Mouse (Mus musculus): ENCODE data around the gene Gm20388. TPM values are rescaled to one million over a fixed set of nuclear protein-coding genes. Genes with fewer than 3 reads are reported as not detected.

Gene Gm20388
- total and polyA plus RNA-seq, 3 experiments, result 0.02 to 0.05 TPM; not detected in 1

GRCm38 (mm10) chr8:122652643-122653042 is 2742.0 kb downstream of the Gm20388 start:
- no peak overlapping the region for H3K4me3 ChIP-seq (ENCODE audit: low read depth, low read length)
- H3K9me3 ChIP-seq (replicated peaks), result no peaks in the 10 kb centered on the region
- DNase-seq (ENCODE audit: low spot score) (no peak), ATAC-seq (ENCODE audit: extremely low read depth, insufficient number of reproducible peaks, low FRiP score, poor library complexity, severe bottlenecking) (no peak)
- no peak for TF ChIP-seq TAL1 (conservative IDR thresholded peaks at IDR 0.05; ENCODE audit: low read depth, low read length)
- TF ChIP-seq CTCF (IDR thresholded peaks at IDR 0.05; ENCODE audit: low read depth, low read length), result no peak
- TF ChIP-seq POLR2AphosphoS5 (IDR thresholded peaks at IDR 0.05; ENCODE audit: insufficient replicate concordance, low read depth, low read length), result no peak
- no peak for TF ChIP-seq GATA2 (IDR thresholded peaks at IDR 0.05; ENCODE audit: borderline replicate concordance, low read depth, low read length)
- TF ChIP-seq GATA1 (IDR thresholded peaks at IDR 0.05; ENCODE audit: borderline replicate concordance, low read length), result no peak
- H3K36me3 ChIP-seq (replicated peaks), result peaks cover 100% of the 10 kb centered on the region
- no peaks in the 10 kb centered on the region for H3K27me3 ChIP-seq (ENCODE audit: insufficient read depth, low read length)
- peaks cover 89% of the 10 kb centered on the region for H3K4me1 ChIP-seq (ENCODE audit: insufficient read depth, low read depth, low read length)

- Histone ChIP-seq H3K9me3 (replicated peaks) (no peaks in the 10 kb centered on the region), H3K27me3 (ENCODE audit: insufficient read depth, low read length) (no peaks in the 10 kb centered on the region), H3K4me3 (ENCODE audit: low read depth, low read length) (no peak overlapping the region), H3K36me3 (replicated peaks) (peaks cover 100% of the 10 kb centered on the region), H3K4me1 (ENCODE audit: insufficient read depth, low read depth, low read length) (peaks cover 95% of the 10 kb centered on the region)
- ATAC-seq (ENCODE audit: extremely low read depth, insufficient number of reproducible peaks, low FRiP score, poor library complexity, severe bottlenecking), result no peak
- no peak for TF ChIP-seq TAL1 (conservative IDR thresholded peaks at IDR 0.05; ENCODE audit: low read depth, low read length)
- no peak for TF ChIP-seq POLR2AphosphoS5 (IDR thresholded peaks at IDR 0.05; ENCODE audit: insufficient replicate concordance, low read depth, low read length)
- no peak for TF ChIP-seq GATA1 (IDR thresholded peaks at IDR 0.05; ENCODE audit: borderline replicate concordance, low read length)
- no peak for TF ChIP-seq CTCF (IDR thresholded peaks at IDR 0.05; ENCODE audit: low read depth, low read length)
- no peak for TF ChIP-seq GATA2 (IDR thresholded peaks at IDR 0.05; ENCODE audit: borderline replicate concordance, low read depth, low read length)
- no peak for DNase-seq (ENCODE audit: low spot score)
Observed at GRCm38 (mm10) chr8:122654768-122655167, 2744.1 kb downstream of the Gm20388 start.

DNA sequence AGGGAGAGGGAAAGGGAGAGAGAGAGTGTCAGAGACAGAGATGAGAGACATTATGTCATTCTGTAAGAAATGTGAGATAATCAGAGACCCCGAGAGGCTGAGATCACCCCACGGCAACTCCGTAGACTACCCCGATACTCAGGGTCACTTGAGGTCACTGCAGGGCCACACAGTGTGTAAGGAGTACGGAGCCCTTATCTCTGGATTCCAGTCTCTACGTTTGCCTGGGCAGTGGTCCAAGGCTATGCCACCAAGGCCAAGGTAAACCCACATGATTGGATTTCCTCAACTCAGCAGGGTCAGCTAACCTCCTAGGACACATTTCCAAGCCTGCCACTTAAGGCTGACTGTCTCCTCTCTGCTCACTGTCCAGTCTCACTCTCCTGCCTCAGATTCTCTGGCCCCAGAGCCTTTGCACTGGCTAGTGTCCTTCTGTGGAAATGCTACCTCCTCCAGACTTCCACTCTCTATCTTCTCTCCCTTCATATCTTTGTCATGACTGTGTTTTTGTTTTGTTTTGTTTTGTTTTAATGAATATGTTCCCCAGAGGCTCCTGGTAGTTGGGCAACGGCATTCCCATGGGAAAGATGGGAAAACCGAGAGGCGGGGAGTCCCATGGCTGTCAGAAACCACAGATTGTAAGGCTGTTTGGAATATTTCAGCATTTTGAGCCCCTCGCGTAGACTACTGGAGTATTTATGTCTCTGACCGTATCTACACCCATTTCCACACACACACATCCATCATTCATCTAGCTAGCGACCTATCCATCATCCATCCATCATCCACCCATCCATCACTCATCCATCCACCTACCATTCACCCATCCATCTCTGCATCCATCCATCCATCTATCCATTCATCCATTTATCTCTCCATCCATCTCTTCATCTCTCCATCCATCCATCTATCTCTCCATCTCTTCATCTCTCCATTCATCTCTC is 2745.7 kb downstream of the Gm20388 start:
- Histone ChIP-seq H3K4me1 (ENCODE audit: insufficient read depth, low read depth, low read length) (peaks cover 98% of the 10 kb centered on the region), H3K27me3 (ENCODE audit: insufficient read depth, low read length) (no peaks in the 10 kb centered on the region), H3K9me3 (replicated peaks) (no peaks in the 10 kb centered on the region), H3K36me3 (replicated peaks) (peaks cover 99% of the 10 kb centered on the region), H3K4me3 (ENCODE audit: low read depth, low read length) (0 out of 2 replicates have a peak overlapping the region, but pooled peaks have one; percentile 4)
- ATAC-seq (ENCODE audit: extremely low read depth, insufficient number of reproducible peaks, low FRiP score, poor library complexity, severe bottlenecking) (peak; percentile 19; the same call in 1 of the 2 replicates), DNase-seq (ENCODE audit: low spot score) (no peak)
- TF ChIP-seq GATA1 (IDR thresholded peaks at IDR 0.05; ENCODE audit: borderline replicate concordance, low read length), result no peak
- 0 out of 2 replicates have a peak, but pooled peaks have one; percentile 13 for TF ChIP-seq TAL1 (conservative IDR thresholded peaks at IDR 0.05; ENCODE audit: low read depth, low read length)

DNA sequence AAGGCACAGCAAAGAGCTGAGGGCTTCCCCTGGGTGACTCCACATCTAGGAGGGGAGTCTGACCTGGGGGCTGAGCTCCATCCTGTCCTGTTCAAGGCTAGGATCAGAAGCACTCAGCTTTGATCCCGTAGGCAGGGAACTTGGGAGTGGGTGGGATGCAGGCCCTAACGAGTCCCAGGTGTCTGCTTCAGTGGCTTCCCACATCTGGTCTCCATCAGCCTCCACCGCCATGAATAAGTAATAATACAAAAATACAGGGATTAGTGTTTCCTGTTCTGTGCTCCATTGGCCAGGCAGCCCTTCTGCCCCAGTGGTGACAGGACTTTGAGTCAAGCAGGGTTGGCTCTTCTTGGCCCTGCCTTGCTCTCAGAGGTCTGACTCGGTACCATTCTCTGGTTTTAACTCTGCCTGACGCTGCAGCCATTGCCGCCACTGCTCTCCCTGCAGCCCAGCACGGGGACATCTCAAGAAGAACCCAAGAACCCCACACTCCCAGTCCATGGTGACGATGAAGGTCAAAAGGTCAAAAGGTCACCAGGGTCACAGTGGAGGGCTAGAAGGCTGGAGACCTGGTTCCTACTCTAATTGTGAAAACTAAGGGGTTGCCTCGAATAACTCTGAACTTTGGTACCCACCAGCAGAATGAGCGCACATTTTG is 2747.6 kb downstream of the Gm20388 start:
- no peak for TF ChIP-seq TAL1 (conservative IDR thresholded peaks at IDR 0.05; ENCODE audit: low read depth, low read length)
- TF ChIP-seq POLR2AphosphoS5 (IDR thresholded peaks at IDR 0.05; ENCODE audit: insufficient replicate concordance, low read depth, low read length), result no peak
- TF ChIP-seq GATA2 (IDR thresholded peaks at IDR 0.05; ENCODE audit: borderline replicate concordance, low read depth, low read length), result no peak
- no peak for TF ChIP-seq CTCF (IDR thresholded peaks at IDR 0.05; ENCODE audit: low read depth, low read length)
- no peak overlapping the region for H3K4me3 ChIP-seq (ENCODE audit: low read depth, low read length)
- DNase-seq (ENCODE audit: low spot score) (no peak), ATAC-seq (ENCODE audit: extremely low read depth, insufficient number of reproducible peaks, low FRiP score, poor library complexity, severe bottlenecking) (no peak)
- H3K9me3 ChIP-seq (replicated peaks), result no peaks in the 10 kb centered on the region
- peaks cover 98% of the 10 kb centered on the region for H3K4me1 ChIP-seq (ENCODE audit: insufficient read depth, low read depth, low read length)
- H3K36me3 ChIP-seq (replicated peaks), result peaks cover 99% of the 10 kb centered on the region
- H3K27me3 ChIP-seq (ENCODE audit: insufficient read depth, low read length), result no peaks in the 10 kb centered on the region

GRCm38 (mm10) chr8:122658807-122659160 is 2748.1 kb downstream of the Gm20388 start:
- no peak overlapping the region for H3K4me3 ChIP-seq (ENCODE audit: low read depth, low read length)
- peaks cover 99% of the 10 kb centered on the region for H3K36me3 ChIP-seq (replicated peaks)
- no peaks in the 10 kb centered on the region for H3K9me3 ChIP-seq (replicated peaks)
- H3K27me3 ChIP-seq (ENCODE audit: insufficient read depth, low read length), result no peaks in the 10 kb centered on the region
- H3K4me1 ChIP-seq (ENCODE audit: insufficient read depth, low read depth, low read length), result peaks cover 98% of the 10 kb centered on the region
- no peak for TF ChIP-seq POLR2AphosphoS5 (IDR thresholded peaks at IDR 0.05; ENCODE audit: insufficient replicate concordance, low read depth, low read length)
- TF ChIP-seq TAL1 (conservative IDR thresholded peaks at IDR 0.05; ENCODE audit: low read depth, low read length), result no peak
- no peak for TF ChIP-seq CTCF (IDR thresholded peaks at IDR 0.05; ENCODE audit: low read depth, low read length)
- TF ChIP-seq GATA2 (IDR thresholded peaks at IDR 0.05; ENCODE audit: borderline replicate concordance, low read depth, low read length), result no peak
- TF ChIP-seq GATA1 (IDR thresholded peaks at IDR 0.05; ENCODE audit: borderline replicate concordance, low read length), result no peak
- DNase-seq (ENCODE audit: low spot score), result no peak
- no peak for ATAC-seq (ENCODE audit: extremely low read depth, insufficient number of reproducible peaks, low FRiP score, poor library complexity, severe bottlenecking)

DNA sequence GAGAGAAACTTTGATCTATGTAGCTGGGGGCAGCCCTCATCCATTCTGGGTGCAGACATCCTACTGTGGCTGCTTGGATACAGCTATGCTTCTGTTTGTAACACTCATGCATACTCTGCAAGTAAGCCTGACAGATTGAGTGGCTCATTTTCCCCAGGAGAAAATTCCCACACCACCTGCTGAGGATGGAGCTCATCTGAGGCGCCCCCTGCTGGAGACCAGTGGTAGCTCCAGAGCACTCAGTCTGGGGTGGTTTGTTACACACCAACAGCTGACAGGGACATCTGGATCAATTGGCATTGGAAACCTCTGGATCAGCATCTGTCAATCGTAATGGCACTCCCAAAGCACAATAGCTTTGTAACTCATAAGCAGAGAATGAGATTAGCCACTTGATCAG is 2749.4 kb downstream of the Gm20388 start:
- ATAC-seq (ENCODE audit: extremely low read depth, insufficient number of reproducible peaks, low FRiP score, poor library complexity, severe bottlenecking) (no peak), DNase-seq (ENCODE audit: low spot score) (no peak)
- Histone ChIP-seq H3K27me3 (ENCODE audit: insufficient read depth, low read length) (no peaks in the 10 kb centered on the region), H3K4me3 (ENCODE audit: low read depth, low read length) (no peak overlapping the region), H3K4me1 (ENCODE audit: insufficient read depth, low read depth, low read length) (peaks cover 98% of the 10 kb centered on the region), H3K9me3 (replicated peaks) (no peaks in the 10 kb centered on the region), H3K36me3 (replicated peaks) (peaks cover 99% of the 10 kb centered on the region)
- TF ChIP-seq POLR2AphosphoS5 (IDR thresholded peaks at IDR 0.05; ENCODE audit: insufficient replicate concordance, low read depth, low read length) (no peak), GATA1 (IDR thresholded peaks at IDR 0.05; ENCODE audit: borderline replicate concordance, low read length) (no peak), TAL1 (conservative IDR thresholded peaks at IDR 0.05; ENCODE audit: low read depth, low read length) (no peak), GATA2 (IDR thresholded peaks at IDR 0.05; ENCODE audit: borderline replicate concordance, low read depth, low read length) (no peak), CTCF (IDR thresholded peaks at IDR 0.05; ENCODE audit: low read depth, low read length) (peak; percentile 61)

Data from G1E (cell line).